Mouse (Mus musculus) ES-E14 (cell line): ENCODE results near the gene 4933414I15Rik.

ENCODE experiments used
- CHD2 ChIP-seq: IDR thresholded peaks from 2 replicates; pipeline ENCODE4 v1.6.1; 2014; ENCODE audit warnings: mild to moderate bottlenecking, low read depth, low read length, inconsistent platforms
- MAFK ChIP-seq: IDR thresholded peaks from 2 replicates; pipeline ENCODE4 v1.6.1; 2014; ENCODE audit warnings: mild to moderate bottlenecking, low read depth, low read length, inconsistent platforms; ENCODE audit not compliant: insufficient read depth
- ZNF384 ChIP-seq: IDR thresholded peaks from 2 replicates; pipeline ENCODE4 v1.6.1; 2012; ENCODE audit warnings: low read depth, low read length, inconsistent platforms

DNA sequence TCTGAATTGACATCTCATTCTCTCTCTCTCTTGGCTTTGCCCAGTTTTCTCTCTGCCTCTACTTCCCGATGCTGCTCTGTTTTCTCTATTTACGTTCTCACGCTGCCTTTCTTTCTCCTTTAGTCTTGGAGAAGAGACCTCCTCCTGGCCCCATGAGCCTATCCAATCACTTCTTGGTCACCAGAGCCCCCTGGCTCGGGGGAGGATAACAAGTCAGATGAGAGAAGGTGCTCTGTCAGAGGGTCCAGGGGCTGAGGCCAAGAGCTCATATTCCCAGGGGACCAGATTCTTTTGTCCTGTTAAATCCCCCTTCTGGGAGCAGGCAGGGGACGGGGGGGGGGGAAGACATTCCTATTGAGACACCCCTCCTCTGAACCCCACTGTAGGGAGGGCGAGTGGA, 10.1 kb upstream of the 4933414I15Rik start, which contains the start of gene Prop1:
- TF ChIP-seq ZNF384 (no peak), CHD2 (no peak), MAFK (no peak)
